Mouse (Mus musculus): Measurements from ENCODE around the gene Polg. TPM values are rescaled to one million over a fixed set of nuclear protein-coding genes. Genes with fewer than 3 reads are reported as not detected.

Polg gene
- polyA plus RNA-seq, 1 experiment from 2014 or later: 53.3 TPM

GRCm38 (mm10) chr7:79398971-79399370 is 67.2 kb downstream of the Polg start:
- ATAC-seq (ENCODE audit: insufficient number of reproducible peaks, insufficient read depth, low FRiP score, low TSS enrichment, low read depth): no peak

GRCm38 (mm10) chr7:79398426-79398825 is 67.7 kb downstream of the Polg start:
- Histone ChIP-seq H3K36me3 (peaks cover 1% of the 10 kb centered on the region; the same call in 1 of the 2 replicates), H3K9ac (replicated peaks) (no peak overlapping the region), H3K27ac (peak overlapping the region; percentile 53; the same call in 1 of the 2 replicates), H3K4me2 (no peak overlapping the region), H3K9me3 (no peaks in the 10 kb centered on the region), H3K4me1 (replicated peaks) (peaks cover 9% of the 10 kb centered on the region; the same call in 1 of the 2 replicates), H3K27me3 (no peaks in the 10 kb centered on the region), H3K4me3 (replicated peaks) (no peak overlapping the region)
- ATAC-seq (ENCODE audit: insufficient number of reproducible peaks, insufficient read depth, low FRiP score, low TSS enrichment, low read depth): no peak
- 89% methylated on average over 8 of the region's 8 CpGs for WGBS

More at GRCm38 (mm10) chr7:79398971-79399370, 67.2 kb downstream of the Polg start:
- Histone ChIP-seq H3K27me3 (no peaks in the 10 kb centered on the region), H3K9me3 (no peaks in the 10 kb centered on the region), H3K4me1 (replicated peaks) (peaks cover 9% of the 10 kb centered on the region; the same call in 1 of the 2 replicates), H3K36me3 (peaks cover 4% of the 10 kb centered on the region; the same call in 1 of the 2 replicates), H3K4me3 (replicated peaks) (no peak overlapping the region), H3K27ac (no peak overlapping the region), H3K4me2 (no peak overlapping the region), H3K9ac (replicated peaks) (no peak overlapping the region)
- 83% methylated on average over 12 of the region's 12 CpGs for WGBS

GRCm38 (mm10) chr7:79397446-79397963 is 68.7 kb downstream of the Polg start:
- Histone ChIP-seq H3K9ac (replicated peaks) (0 out of 2 replicates have a peak overlapping the region, but pooled peaks have one; percentile 27), H3K4me3 (replicated peaks) (no peak overlapping the region), H3K27ac (peak overlapping the region; percentile 53; the same call in 1 of the 2 replicates), H3K4me2 (no peak overlapping the region), H3K9me3 (no peaks in the 10 kb centered on the region), H3K27me3 (no peaks in the 10 kb centered on the region), H3K4me1 (replicated peaks) (peaks cover 15% of the 10 kb centered on the region), H3K36me3 (no peaks in the 10 kb centered on the region; the same call in 1 of the 2 replicates)
- 41% methylated on average over 10 of the region's 10 CpGs for WGBS
- no peak for ATAC-seq (ENCODE audit: insufficient number of reproducible peaks, insufficient read depth, low FRiP score, low TSS enrichment, low read depth)

Small RNAs within 50 kb of the gene (microRNA-seq; reads per million reads assigned to microRNA genes)
- gene Mir9-3: 1.2 reads per million

Other genes with a start within 250 kb of the Polg start
- 8.2 and 8.5 TPM in 2 replicates for gene Abhd2, start 193.2 kb downstream of the Polg start, polyA plus RNA-seq (2016; fragmentation: Nextera tagmentation; extraction: Ambion mirVana)
- gene Rlbp1, start 79.3 kb downstream of the Polg start, polyA plus RNA-seq (2016; fragmentation: Nextera tagmentation; extraction: Ambion mirVana): 0.59 and 0.64 TPM in 2 replicates
- 16.1 and 16.6 TPM in 2 replicates for gene Fanci, start 74.4 kb downstream of the Polg start, polyA plus RNA-seq (2016; fragmentation: Nextera tagmentation; extraction: Ambion mirVana)
- 0.15 TPM in 1 of 2 replicates, not detected in the other for gene Rhcg, start 151.3 kb upstream of the Polg start, polyA plus RNA-seq (2016; fragmentation: Nextera tagmentation; extraction: Ambion mirVana)
- 14.2 and 16.6 TPM in 2 replicates for gene Ticrr, start 193.8 kb upstream of the Polg start, polyA plus RNA-seq (2016; fragmentation: Nextera tagmentation; extraction: Ambion mirVana)
- gene Kif7, start 249.4 kb upstream of the Polg start, polyA plus RNA-seq (2016; fragmentation: Nextera tagmentation; extraction: Ambion mirVana): 10.9 and 11.1 TPM in 2 replicates

Data from limb, embryonic 12.5 days (tissue).